Mouse (Mus musculus) midbrain, embryonic 12.5 days (tissue): ENCODE measurements at regions not wholly inside any gene's neighbourhood (a gene's known extent, or its start where the extent isn't known, plus 50 kb on each side); places are given as distances from the start of the nearest gene placed in this dataset.

Experiments
- ATAC-seq: fragments of 200-750 bp; cut with Nextera tagmentation; 2 replicates; pipeline ENCODE4 v1.8.0; 2017; ENCODE audit warnings: low read depth, moderate TSS enrichment, moderate library complexity; ENCODE audit not compliant: low FRiP score
- H3K27ac ChIP-seq: fragments of 300-500 bp; sonication (generic); replicated peaks from 2 replicates; pipeline ENCODE4 v1.5.1; 2016; ENCODE audit warnings: mild to moderate bottlenecking
- H3K27me3 ChIP-seq: fragments of 300-500 bp; sonication (generic); 2 replicates; pipeline ENCODE4 v1.6.1; 2016; ENCODE audit warnings: mild to moderate bottlenecking
- H3K36me3 ChIP-seq: fragments of 300-500 bp; sonication (generic); 2 replicates; pipeline ENCODE4 v1.6.1; 2016
- H3K4me1 ChIP-seq: fragments of 300-500 bp; sonication (generic); 2 replicates; pipeline ENCODE4 v1.6.1; 2016
- H3K4me2 ChIP-seq: fragments of 300-500 bp; sonication (generic); replicated peaks from 2 replicates; pipeline ENCODE4 v1.6.1; 2016; ENCODE audit warnings: mild to moderate bottlenecking, moderate library complexity
- H3K4me3 ChIP-seq: fragments of 300-500 bp; sonication (generic); 2 replicates; pipeline ENCODE4 v1.5.1; 2016; ENCODE audit warnings: mild to moderate bottlenecking
- H3K9ac ChIP-seq: fragments of 300-500 bp; sonication (generic); replicated peaks from 2 replicates; pipeline ENCODE4 v1.6.1; 2016; ENCODE audit warnings: mild to moderate bottlenecking, moderate library complexity
- H3K9me3 ChIP-seq: fragments of 300-500 bp; sonication (generic); 2 replicates; pipeline ENCODE4 v1.6.1; 2016; ENCODE audit warnings: mild to moderate bottlenecking
- WGBS: fragments of 180-500 bp; shearing (Covaris S2); methylation state at CpG from one replicate; pipeline ENCODE4 v1.1.7; 2016; 5-methylcytosine and 5-hydroxymethylcytosine counted together

DNA sequence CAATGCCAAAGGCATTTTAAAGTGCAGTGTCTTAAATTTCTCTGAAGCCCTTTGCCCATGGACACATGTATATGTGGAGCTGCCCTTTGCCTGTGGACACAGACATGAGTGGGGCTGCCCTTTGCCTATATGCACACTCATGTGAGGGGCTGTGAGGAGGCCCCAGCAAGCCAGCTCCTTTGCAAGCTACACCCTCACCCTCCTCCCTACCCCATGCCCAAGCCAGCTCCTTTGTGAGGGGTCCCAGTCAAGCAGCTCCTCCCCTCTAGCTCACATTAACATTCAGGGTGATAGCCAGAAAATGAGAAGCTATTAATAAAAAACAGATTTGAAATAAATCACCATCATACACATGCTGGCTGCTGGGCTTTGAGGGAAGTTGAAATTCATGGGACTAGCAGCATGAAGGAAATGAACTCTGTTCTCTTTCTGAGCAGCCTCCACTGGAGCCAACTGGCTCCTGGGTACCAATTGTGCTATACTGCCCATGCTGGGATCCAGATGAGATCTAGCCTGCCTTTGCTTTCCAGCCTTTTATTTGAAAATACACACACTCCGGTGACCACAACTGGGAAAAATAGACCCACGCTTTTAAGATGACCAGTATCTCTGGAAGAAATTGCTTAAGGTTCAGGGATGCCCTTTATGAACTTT, 151.4 kb downstream of the Abcc12 start:
- no peaks in the 10 kb centered on the region for H3K27me3 ChIP-seq
- no peaks in the 10 kb centered on the region for H3K9me3 ChIP-seq
- H3K27ac ChIP-seq: no peak overlapping the region
- H3K4me1 ChIP-seq: peaks cover 5% of the 10 kb centered on the region; the same call in 1 of the 2 replicates
- no peak overlapping the region for H3K9ac ChIP-seq
- H3K4me3 ChIP-seq: no peak overlapping the region
- 97% methylated on average over 2 of the region's 2 CpGs for WGBS
- ATAC-seq: no peak
- no peak overlapping the region for H3K4me2 ChIP-seq
- no peaks in the 10 kb centered on the region for H3K36me3 ChIP-seq

DNA sequence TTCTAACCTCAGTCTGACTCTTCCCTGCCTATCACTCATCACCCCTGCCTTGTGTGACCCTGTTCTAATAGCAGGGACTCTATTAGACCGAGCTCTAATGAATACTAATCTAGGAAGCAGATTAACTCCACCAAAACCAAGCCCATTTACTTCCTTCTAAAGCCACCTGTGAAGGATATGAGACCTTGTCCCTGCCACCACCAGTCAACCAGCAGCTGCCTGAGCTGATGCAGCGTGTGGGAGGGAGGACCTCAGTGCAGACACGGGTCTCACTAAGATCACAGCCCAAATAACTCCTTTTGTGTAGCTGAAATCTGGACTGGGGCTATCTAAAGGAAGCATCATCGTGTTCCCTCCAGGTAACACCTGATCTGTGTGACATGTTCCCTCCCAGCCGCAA, 152.4 kb downstream of the Abcc12 start:
- Histone ChIP-seq H3K4me1 (peaks cover 5% of the 10 kb centered on the region; the same call in 1 of the 2 replicates), H3K36me3 (no peaks in the 10 kb centered on the region), H3K9ac (no peak overlapping the region), H3K4me3 (no peak overlapping the region), H3K27me3 (no peaks in the 10 kb centered on the region), H3K9me3 (no peaks in the 10 kb centered on the region), H3K4me2 (no peak overlapping the region), H3K27ac (no peak overlapping the region)
- ATAC-seq: no peak
- 49% methylated on average over 5 of the region's 5 CpGs for WGBS

DNA sequence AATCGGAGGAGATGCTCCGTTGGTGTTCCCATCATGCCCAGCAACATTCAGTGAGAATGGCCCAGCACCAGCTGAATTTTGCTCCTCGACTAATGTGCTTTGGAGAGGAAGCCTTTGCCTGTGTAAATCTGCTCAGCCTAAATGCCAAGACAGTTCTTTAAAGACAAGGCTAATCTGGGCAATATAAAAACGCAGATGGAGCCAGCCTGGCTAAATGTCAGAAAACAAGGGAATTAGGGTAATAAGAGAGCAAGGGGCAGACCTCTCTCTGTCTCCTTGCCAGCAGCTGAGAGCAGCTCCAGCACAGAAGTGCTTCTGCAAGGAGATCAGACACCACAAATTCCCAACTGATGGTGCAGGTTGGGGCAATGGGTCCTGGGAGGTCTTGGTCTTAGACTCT, 154.4 kb downstream of the Abcc12 start:
- H3K27me3 ChIP-seq: no peaks in the 10 kb centered on the region
- 53% methylated on average over 4 of the region's 4 CpGs for WGBS
- H3K9me3 ChIP-seq: no peaks in the 10 kb centered on the region
- ATAC-seq: no peak
- peaks cover 5% of the 10 kb centered on the region; the same call in 1 of the 2 replicates for H3K4me1 ChIP-seq
- no peaks in the 10 kb centered on the region for H3K36me3 ChIP-seq
- no peak overlapping the region for H3K4me3 ChIP-seq
- no peak overlapping the region for H3K27ac ChIP-seq
- no peak overlapping the region for H3K9ac ChIP-seq
- H3K4me2 ChIP-seq: no peak overlapping the region

GRCm38 (mm10) chr8:86425382-86425781, 155.1 kb downstream of the Abcc12 start:
- Histone ChIP-seq H3K27ac (no peak overlapping the region), H3K4me2 (no peak overlapping the region), H3K4me3 (no peak overlapping the region), H3K4me1 (peaks cover 5% of the 10 kb centered on the region; the same call in 1 of the 2 replicates), H3K9me3 (no peaks in the 10 kb centered on the region), H3K27me3 (no peaks in the 10 kb centered on the region), H3K36me3 (no peaks in the 10 kb centered on the region), H3K9ac (no peak overlapping the region)
- no peak for ATAC-seq
- 81% methylated on average over 3 of the region's 3 CpGs for WGBS

DNA sequence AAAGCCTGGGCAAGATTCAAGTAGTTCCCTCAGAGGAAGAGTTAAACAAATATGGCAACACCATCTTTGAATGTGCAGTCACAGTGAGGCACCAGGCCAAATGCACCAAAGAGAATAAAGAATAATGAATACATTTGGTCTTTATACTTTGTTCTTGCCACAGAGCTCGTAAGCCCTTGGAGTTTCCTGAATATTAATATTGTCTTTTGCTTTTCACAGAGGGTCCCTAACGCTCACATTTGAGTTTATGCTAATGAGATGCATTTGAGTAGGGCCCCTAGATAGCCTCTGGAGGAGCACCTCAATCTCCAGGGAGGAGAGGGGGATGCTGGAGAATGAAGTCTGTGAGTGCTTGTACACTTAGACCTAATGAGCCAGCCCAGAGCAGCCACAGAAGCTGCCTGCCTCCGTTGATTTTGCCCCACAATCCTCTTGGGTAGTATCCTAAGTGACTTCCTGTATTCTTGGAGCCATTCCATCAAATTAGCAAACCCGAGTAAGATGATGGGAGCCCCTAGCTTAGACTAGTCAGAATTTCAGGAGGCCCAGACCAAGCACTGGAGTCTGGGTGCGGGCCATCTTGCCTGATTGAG, 161.3 kb downstream of the Abcc12 start:
- Histone ChIP-seq H3K36me3 (no peaks in the 10 kb centered on the region), H3K27ac (peak overlapping the region; percentile 72), H3K27me3 (no peaks in the 10 kb centered on the region), H3K9ac (no peak overlapping the region), H3K9me3 (no peaks in the 10 kb centered on the region), H3K4me1 (peaks cover 9% of the 10 kb centered on the region; the same call in 1 of the 2 replicates), H3K4me2 (no peak overlapping the region), H3K4me3 (no peak overlapping the region)
- peak; percentile 56; the same call in 1 of the 2 replicates for ATAC-seq
- WGBS: 60% methylated on average over 5 of the region's 5 CpGs

DNA sequence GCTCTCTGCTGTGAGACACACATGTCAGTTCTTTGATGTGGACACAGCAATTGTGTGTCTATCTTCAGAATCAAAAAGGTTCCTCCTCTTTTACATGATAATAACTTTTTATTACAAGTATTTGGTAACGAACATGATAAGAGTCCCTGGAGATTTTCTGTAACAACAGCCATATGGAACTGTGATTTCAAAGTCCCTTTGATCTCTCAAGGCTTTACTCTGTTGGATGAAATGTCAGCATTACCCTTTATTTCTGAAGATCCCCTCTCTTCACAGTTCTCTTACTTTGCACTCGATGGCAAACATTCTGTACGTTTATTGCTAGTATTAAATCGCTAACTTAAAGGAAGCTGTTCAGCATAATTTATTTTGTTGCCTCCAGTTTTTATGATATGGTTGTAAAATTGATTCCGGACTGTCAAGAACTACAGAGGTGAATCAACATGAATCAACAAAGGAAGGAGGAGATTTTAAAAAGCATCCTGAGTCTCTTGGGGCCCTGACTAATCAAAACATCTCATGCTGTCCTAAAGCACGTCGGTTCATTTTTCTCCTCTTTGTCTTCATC, 162.0 kb downstream of the Abcc12 start:
- Histone ChIP-seq H3K27ac (peak overlapping the region; percentile 72), H3K4me2 (no peak overlapping the region), H3K36me3 (no peaks in the 10 kb centered on the region), H3K27me3 (no peaks in the 10 kb centered on the region), H3K4me3 (no peak overlapping the region), H3K4me1 (peaks cover 9% of the 10 kb centered on the region; the same call in 1 of the 2 replicates), H3K9me3 (no peaks in the 10 kb centered on the region), H3K9ac (no peak overlapping the region)
- 41% methylated on average over 7 of the region's 7 CpGs for WGBS
- ATAC-seq: peak; percentile 34; the same call in 1 of the 2 replicates

GRCm38 (mm10) chr8:86415208-86415607, 165.3 kb downstream of the Abcc12 start:
- Histone ChIP-seq H3K9me3 (no peaks in the 10 kb centered on the region), H3K4me2 (no peak overlapping the region), H3K36me3 (no peaks in the 10 kb centered on the region), H3K9ac (no peak overlapping the region), H3K27ac (no peak overlapping the region), H3K27me3 (no peaks in the 10 kb centered on the region), H3K4me3 (no peak overlapping the region), H3K4me1 (peaks cover 9% of the 10 kb centered on the region; the same call in 1 of the 2 replicates)
- WGBS: 89% methylated on average over 2 of the region's 2 CpGs
- ATAC-seq: no peak

DNA sequence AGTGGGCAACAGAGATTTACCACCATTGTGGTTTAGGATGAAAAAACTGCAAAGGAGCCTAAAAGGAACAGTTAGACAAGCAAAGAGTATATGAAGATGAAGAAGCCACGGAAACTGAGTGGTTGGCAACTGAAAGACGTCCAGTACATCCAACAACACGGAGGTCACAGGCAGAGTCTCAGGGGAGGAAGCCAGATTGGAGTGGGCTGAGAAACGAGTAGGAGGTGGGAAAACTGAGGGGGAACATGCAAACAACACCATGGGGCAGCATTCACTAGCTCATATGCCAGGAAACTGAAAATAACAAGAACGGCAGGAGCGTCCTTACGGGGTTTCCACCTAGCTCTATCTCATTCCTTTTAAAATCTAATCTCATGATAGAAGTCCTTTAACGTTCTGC, 169.3 kb downstream of the Abcc12 start:
- no peak overlapping the region for H3K9ac ChIP-seq
- H3K4me1 ChIP-seq: no peaks in the 10 kb centered on the region
- no peaks in the 10 kb centered on the region for H3K36me3 ChIP-seq
- no peak overlapping the region for H3K27ac ChIP-seq
- H3K9me3 ChIP-seq: no peaks in the 10 kb centered on the region
- ATAC-seq: no peak
- 93% methylated on average over 8 of the region's 8 CpGs for WGBS
- no peak overlapping the region for H3K4me3 ChIP-seq
- H3K4me2 ChIP-seq: no peak overlapping the region
- H3K27me3 ChIP-seq: no peaks in the 10 kb centered on the region

GRCm38 (mm10) chr8:86406196-86406595, 174.3 kb downstream of the Abcc12 start:
- no peak overlapping the region for H3K4me3 ChIP-seq
- H3K27ac ChIP-seq: no peak overlapping the region
- H3K9me3 ChIP-seq: no peaks in the 10 kb centered on the region
- no peaks in the 10 kb centered on the region for H3K36me3 ChIP-seq
- H3K4me1 ChIP-seq: no peaks in the 10 kb centered on the region; the same call in 1 of the 2 replicates
- no peak for ATAC-seq
- no peak overlapping the region for H3K4me2 ChIP-seq
- H3K9ac ChIP-seq: no peak overlapping the region
- no peaks in the 10 kb centered on the region for H3K27me3 ChIP-seq
- 84% methylated on average over 3 of the region's 3 CpGs for WGBS

GRCm38 (mm10) chr8:86403434-86403833, 177.1 kb downstream of the Abcc12 start:
- ATAC-seq: no peak
- Histone ChIP-seq H3K4me3 (no peak overlapping the region), H3K27ac (no peak overlapping the region), H3K36me3 (no peaks in the 10 kb centered on the region), H3K4me2 (no peak overlapping the region), H3K4me1 (no peaks in the 10 kb centered on the region; the same call in 1 of the 2 replicates), H3K27me3 (no peaks in the 10 kb centered on the region), H3K9me3 (no peaks in the 10 kb centered on the region), H3K9ac (no peak overlapping the region)
- WGBS: 83% methylated on average over 4 of the region's 4 CpGs

- no peak overlapping the region for H3K27ac ChIP-seq
- no peak for ATAC-seq
- H3K9me3 ChIP-seq: no peaks in the 10 kb centered on the region
- H3K36me3 ChIP-seq: no peaks in the 10 kb centered on the region
- no peak overlapping the region for H3K4me3 ChIP-seq
- H3K4me2 ChIP-seq: no peak overlapping the region
- H3K27me3 ChIP-seq: no peaks in the 10 kb centered on the region
- 83% methylated on average over 2 of the region's 2 CpGs for WGBS
- H3K9ac ChIP-seq: no peak overlapping the region
- no peaks in the 10 kb centered on the region; the same call in 1 of the 2 replicates for H3K4me1 ChIP-seq
Measured at GRCm38 (mm10) chr8:86401946-86402345, 178.5 kb downstream of the Abcc12 start.

GRCm38 (mm10) chr8:86395121-86395520, 185.4 kb downstream of the Abcc12 start:
- no peak overlapping the region for H3K27ac ChIP-seq
- WGBS: 92% methylated on average over 3 of the region's 3 CpGs
- no peak overlapping the region for H3K9ac ChIP-seq
- no peak overlapping the region for H3K4me3 ChIP-seq
- no peaks in the 10 kb centered on the region for H3K36me3 ChIP-seq
- peaks cover 6% of the 10 kb centered on the region; the same call in 1 of the 2 replicates for H3K27me3 ChIP-seq
- no peak overlapping the region for H3K4me2 ChIP-seq
- no peak for ATAC-seq
- H3K4me1 ChIP-seq: peaks cover 10% of the 10 kb centered on the region
- H3K9me3 ChIP-seq: peaks cover 4% of the 10 kb centered on the region; the same call in 1 of the 2 replicates
